Mouse (Mus musculus): ENCODE data around the gene Trim37.

GRCm38 (mm10) chr11:87158012-87158411, 31.1 kb downstream of the Trim37 start:
- TF ChIP-seq CTCF (IDR thresholded peaks at IDR 0.05; ENCODE audit: low read depth) (no peak), EP300 (IDR thresholded peaks at IDR 0.05; ENCODE audit: low read depth) (no peak)

Measured in liver, postnatal 0 days (tissue).